Mouse (Mus musculus) hindbrain, embryonic 11.5 days (tissue): Measurements from ENCODE around the gene Rara. TPM values are rescaled to one million over a fixed set of nuclear protein-coding genes. Genes with fewer than 3 reads are reported as not detected.

Experiments used
- ATAC-seq: fragments of 200-750 bp; cut with Nextera tagmentation; 2 replicates; pipeline ENCODE4 v1.8.0; 2017; ENCODE audit warnings: mild to moderate bottlenecking, moderate TSS enrichment, moderate library complexity; ENCODE audit not compliant: low FRiP score
- DNase-seq: peaks from one replicate; pipeline ENCODE4 v3.0.0-alpha.2; 2015; ENCODE audit warnings: low spot score
- H3K27ac ChIP-seq: fragments of 300-500 bp; sonication (generic); 2 replicates; pipeline ENCODE4 v1.5.1; 2014; ENCODE audit warnings: mild to moderate bottlenecking, low read depth, low read length
- H3K27me3 ChIP-seq: fragments of 300-500 bp; sonication (generic); 2 replicates; pipeline ENCODE4 v1.6.1; 2014; ENCODE audit warnings: mild to moderate bottlenecking, low read length, moderate library complexity, mixed read lengths; ENCODE audit not compliant: control insufficient read depth, insufficient read depth
- H3K36me3 ChIP-seq: fragments of 300-500 bp; sonication (generic); 2 replicates; pipeline ENCODE4 v1.6.1; 2014; ENCODE audit warnings: mild to moderate bottlenecking, low read length, moderate library complexity, mixed read lengths; ENCODE audit not compliant: control insufficient read depth, insufficient read depth
- H3K4me1 ChIP-seq: fragments of 300-500 bp; sonication (generic); replicated peaks from 2 replicates; pipeline ENCODE4 v1.6.1; 2014; ENCODE audit warnings: low read length, mixed read lengths; ENCODE audit not compliant: control insufficient read depth, insufficient read depth
- H3K4me2 ChIP-seq: fragments of 300-500 bp; sonication (generic); replicated peaks from 2 replicates; pipeline ENCODE4 v1.6.1; 2014; ENCODE audit warnings: mild to moderate bottlenecking, low read depth, low read length
- H3K4me3 ChIP-seq: fragments of 300-500 bp; sonication (generic); 2 replicates; pipeline ENCODE4 v1.5.1; 2014; ENCODE audit warnings: low read depth, low read length
- H3K9ac ChIP-seq: fragments of 300-500 bp; sonication (generic); 2 replicates; pipeline ENCODE4 v1.6.1; 2014; ENCODE audit warnings: low read depth, low read length
- H3K9me3 ChIP-seq: fragments of 300-500 bp; sonication (generic); 2 replicates; pipeline ENCODE4 v1.6.1; 2016; ENCODE audit warnings: low read length; ENCODE audit not compliant: control insufficient read depth
- WGBS: fragments of 180-500 bp; shearing (Covaris S2); extraction: QIAGEN DNeasy Blood & Tissue Kit; methylation state at CpG from one replicate; pipeline ENCODE4 v1.1.7; 2014; 5-methylcytosine and 5-hydroxymethylcytosine counted together
- polyA plus RNA-seq: library from polyadenylated mRNA; unstranded; fragments of >200 nt; fragmentation: Nextera tagmentation; extraction: Ambion mirVana; gene quantifications from 2 replicates; pipeline ENCODE4 v1.2.1, GENCODE M21; 2014

Gene Rara
- polyA plus RNA-seq, 1 experiment from 2014 or later = 51.2 TPM

- Histone ChIP-seq H3K4me2 (0 out of 2 replicates have a peak overlapping the region, but pooled peaks have one; percentile 21), H3K9me3 (no peaks in the 10 kb centered on the region), H3K4me3 (no peak overlapping the region), H3K36me3 (no peaks in the 10 kb centered on the region), H3K27ac (peak overlapping the region; percentile 66), H3K9ac (peak overlapping the region; percentile 23; the same call in 1 of the 2 replicates), H3K27me3 (no peaks in the 10 kb centered on the region), H3K4me1 (peaks cover 32% of the 10 kb centered on the region)
- DNase-seq = peak; percentile 50
- WGBS = 6% methylated on average over 10 of the region's 10 CpGs
- ATAC-seq = peak; percentile 16; the same call in 1 of the 2 replicates
These were observed 2.3 kb upstream of the Rara start for GRCm38 (mm10) chr11:98925265-98925721.

- Histone ChIP-seq H3K4me3 (no peak overlapping the region), H3K27me3 (no peaks in the 10 kb centered on the region), H3K9me3 (no peaks in the 10 kb centered on the region), H3K4me1 (peaks cover 32% of the 10 kb centered on the region), H3K36me3 (no peaks in the 10 kb centered on the region), H3K27ac (peak overlapping the region; percentile 66), H3K9ac (peak overlapping the region; percentile 23; the same call in 1 of the 2 replicates), H3K4me2 (no peak overlapping the region; the same call in 1 of the 2 replicates)
- WGBS = 2% methylated on average over 12 of the region's 12 CpGs
- ATAC-seq (peak; percentile 45; the same call in 1 of the 2 replicates), DNase-seq (peak; percentile 82)
These were observed 1.7 kb upstream of the Rara start for GRCm38 (mm10) chr11:98925868-98926311.

DNA sequence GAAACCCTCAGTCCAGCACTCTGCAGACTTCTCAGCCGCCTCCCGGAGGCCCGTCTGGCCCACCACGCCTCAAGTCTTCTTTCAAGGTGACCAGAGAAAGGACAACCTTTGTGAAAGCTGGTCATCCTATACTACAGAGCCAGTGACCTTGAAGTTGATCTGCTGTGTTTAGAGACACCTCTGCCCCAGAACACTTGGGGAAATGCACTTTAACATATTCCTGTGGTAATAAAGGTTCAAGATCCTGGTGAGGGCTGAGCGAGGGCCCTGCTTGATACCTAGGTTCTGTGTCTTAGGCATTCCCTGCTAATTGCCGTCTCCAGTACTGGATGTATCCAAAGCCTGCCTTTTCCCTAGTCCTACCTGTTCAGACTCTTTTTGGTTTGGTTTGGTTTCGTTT lies 1.1 kb upstream of the Rara start:
- Histone ChIP-seq H3K9me3 (no peaks in the 10 kb centered on the region), H3K27me3 (no peaks in the 10 kb centered on the region), H3K4me1 (peaks cover 32% of the 10 kb centered on the region), H3K9ac (no peak overlapping the region), H3K4me3 (no peak overlapping the region), H3K27ac (peak overlapping the region; percentile 66; the same call in 1 of the 2 replicates), H3K36me3 (no peaks in the 10 kb centered on the region), H3K4me2 (no peak overlapping the region)
- DNase-seq (no peak), ATAC-seq (no peak)
- 46% methylated on average over 7 of the region's 7 CpGs for WGBS

DNA sequence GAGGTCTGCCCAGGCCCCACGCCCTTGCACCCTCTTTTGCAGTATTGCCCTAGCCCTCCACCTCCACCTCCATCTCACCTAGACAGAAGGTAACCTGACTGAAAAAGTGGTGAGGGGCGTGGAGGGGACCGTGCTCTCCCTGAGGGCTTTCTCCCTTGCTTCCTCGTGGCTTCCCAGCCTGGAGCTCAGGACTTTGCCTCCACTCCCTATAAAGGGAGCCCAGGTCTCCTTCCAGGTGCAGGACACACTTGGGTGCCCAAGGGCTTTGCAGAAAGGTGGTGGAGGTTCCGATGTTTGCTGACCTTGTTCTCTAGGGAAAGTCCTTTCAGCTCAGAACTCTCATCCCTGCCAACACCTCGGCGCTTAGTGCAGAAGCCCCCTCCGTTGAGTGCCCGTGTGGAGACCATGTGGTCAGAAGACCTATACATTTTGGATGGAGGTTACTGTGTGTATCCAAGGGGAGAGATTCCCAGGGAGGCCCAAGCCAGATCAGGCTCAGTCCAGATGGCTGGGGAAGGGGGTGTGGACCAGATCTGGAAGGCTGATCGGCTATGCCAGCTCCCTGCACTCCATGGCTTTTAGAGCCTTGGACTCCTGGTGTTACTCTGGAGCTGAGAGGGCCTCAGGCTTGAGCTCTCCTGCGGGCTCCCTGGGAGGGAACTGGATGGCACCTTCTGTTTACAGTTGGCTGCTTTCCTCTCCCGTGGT lies 722 bp downstream of the Rara start:
- no peaks in the 10 kb centered on the region for H3K27me3 ChIP-seq
- WGBS = 8% methylated on average over 12 of the region's 12 CpGs
- H3K4me1 ChIP-seq = peaks cover 46% of the 10 kb centered on the region
- DNase-seq (no peak), ATAC-seq (no peak)
- H3K36me3 ChIP-seq = no peaks in the 10 kb centered on the region
- peak overlapping the region; percentile 82 for H3K9ac ChIP-seq
- peak overlapping the region; percentile 82 for H3K4me2 ChIP-seq
- H3K9me3 ChIP-seq = no peaks in the 10 kb centered on the region
- peak overlapping the region; percentile 39; the same call in 1 of the 2 replicates for H3K27ac ChIP-seq
- H3K4me3 ChIP-seq = peak overlapping the region; percentile 53

DNA sequence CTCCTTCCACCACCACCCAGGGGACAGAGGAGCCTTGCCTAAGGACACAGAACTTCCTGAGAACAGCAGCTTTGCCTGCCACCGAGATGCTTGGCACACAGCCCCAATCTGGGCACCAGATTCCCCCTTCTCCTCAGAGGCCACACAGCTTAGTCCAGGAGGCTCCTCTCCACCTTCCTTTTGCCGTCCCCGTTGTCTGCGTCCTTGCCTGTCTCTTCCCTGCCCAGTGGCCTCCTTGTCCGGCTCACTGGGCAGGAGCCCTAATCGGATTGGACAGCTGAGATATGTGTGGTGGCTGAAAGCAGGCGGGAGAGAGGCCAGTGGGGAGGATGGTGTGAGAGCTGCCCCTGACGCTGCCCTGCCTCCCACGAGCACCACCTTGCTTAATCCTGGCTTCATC lies 1.9 kb downstream of the Rara start:
- no peaks in the 10 kb centered on the region for H3K9me3 ChIP-seq
- peaks cover 49% of the 10 kb centered on the region for H3K4me1 ChIP-seq
- ATAC-seq (no peak), DNase-seq (peak; percentile 48)
- 7% methylated on average over 9 of the region's 9 CpGs for WGBS
- H3K9ac ChIP-seq = peak overlapping the region; percentile 17; the same call in 1 of the 2 replicates
- H3K36me3 ChIP-seq = no peaks in the 10 kb centered on the region
- no peak overlapping the region for H3K4me3 ChIP-seq
- H3K27ac ChIP-seq = peak overlapping the region; percentile 52; the same call in 1 of the 2 replicates
- H3K27me3 ChIP-seq = no peaks in the 10 kb centered on the region
- peak overlapping the region; percentile 82 for H3K4me2 ChIP-seq

DNA sequence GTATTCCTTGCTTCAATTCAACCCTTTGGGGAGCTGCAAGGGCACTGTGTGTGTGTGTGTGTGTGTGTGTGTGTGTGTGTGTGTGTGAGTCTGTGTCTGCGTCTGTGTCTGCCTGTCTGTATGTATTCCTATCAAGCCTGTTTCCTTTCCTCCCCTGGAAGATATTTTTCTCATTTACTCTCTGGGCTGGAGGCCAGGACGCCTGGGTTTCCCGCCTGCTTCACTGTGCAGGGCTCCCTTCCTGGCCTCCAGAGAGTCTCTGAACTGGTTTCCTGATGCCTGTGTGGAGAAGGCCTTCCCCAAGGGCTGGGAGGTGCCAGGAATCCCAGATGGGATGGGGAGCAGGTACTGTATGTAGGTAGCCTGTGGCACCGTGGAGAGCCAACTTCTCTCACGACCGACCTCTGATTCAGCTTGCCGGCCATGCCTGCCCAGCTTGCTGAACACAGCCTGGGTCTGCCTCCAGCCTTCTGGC lies 2.5 kb downstream of the Rara start:
- Histone ChIP-seq H3K36me3 (no peaks in the 10 kb centered on the region), H3K4me2 (peak overlapping the region; percentile 82; the same call in 1 of the 2 replicates), H3K9me3 (no peaks in the 10 kb centered on the region), H3K9ac (no peak overlapping the region; the same call in 1 of the 2 replicates), H3K27ac (0 out of 2 replicates have a peak overlapping the region, but pooled peaks have one; percentile 52), H3K4me3 (no peak overlapping the region), H3K4me1 (peaks cover 46% of the 10 kb centered on the region), H3K27me3 (no peaks in the 10 kb centered on the region)
- ATAC-seq (no peak), DNase-seq (no peak)
- 58% methylated on average over 7 of the region's 7 CpGs for WGBS

DNA sequence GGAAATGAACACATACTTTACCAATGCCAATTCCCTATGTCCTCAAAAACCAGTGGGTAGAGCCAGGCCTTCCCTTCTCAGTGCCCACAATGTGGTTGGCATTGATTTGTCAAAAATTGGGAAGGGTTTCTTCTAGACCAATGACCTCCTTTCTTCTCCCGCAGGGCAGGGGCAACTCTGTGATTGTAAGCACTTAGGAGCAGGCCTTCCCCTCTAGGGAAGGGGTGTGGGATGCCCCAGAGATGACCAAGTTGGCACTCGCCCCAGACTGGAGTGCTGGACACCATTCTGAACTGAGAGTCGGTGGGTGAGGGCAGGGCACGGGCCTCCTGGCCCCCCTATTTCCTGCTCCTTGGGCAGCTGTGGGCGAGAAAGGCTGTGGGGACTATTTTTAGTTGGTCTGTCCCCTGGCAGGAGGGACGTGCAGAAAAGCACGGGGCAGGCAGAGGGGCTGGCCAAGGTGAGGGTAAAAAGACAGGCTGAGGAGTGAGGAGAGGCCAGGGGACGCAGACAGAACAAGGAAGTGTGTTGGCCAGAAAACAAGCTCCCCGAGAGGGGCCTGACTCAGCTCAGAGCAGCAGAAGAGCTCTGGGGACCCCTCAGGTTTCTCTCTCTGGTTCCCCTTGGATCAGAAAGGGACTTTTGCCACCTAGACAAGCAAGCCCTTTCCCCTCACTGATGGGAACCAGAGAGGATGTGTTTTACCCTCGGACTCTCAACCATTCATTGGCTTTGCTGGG lies 3.3 kb downstream of the Rara start:
- Histone ChIP-seq H3K36me3 (no peaks in the 10 kb centered on the region), H3K4me1 (peaks cover 40% of the 10 kb centered on the region), H3K9ac (no peak overlapping the region), H3K4me3 (no peak overlapping the region), H3K4me2 (0 out of 2 replicates have a peak overlapping the region, but pooled peaks have one; percentile 0), H3K27me3 (no peaks in the 10 kb centered on the region; the same call in 1 of the 2 replicates), H3K9me3 (no peaks in the 10 kb centered on the region), H3K27ac (0 out of 2 replicates have a peak overlapping the region, but pooled peaks have one; percentile 54)
- ATAC-seq (no peak), DNase-seq (no peak)
- 49% methylated on average over 10 of the region's 10 CpGs for WGBS

DNA sequence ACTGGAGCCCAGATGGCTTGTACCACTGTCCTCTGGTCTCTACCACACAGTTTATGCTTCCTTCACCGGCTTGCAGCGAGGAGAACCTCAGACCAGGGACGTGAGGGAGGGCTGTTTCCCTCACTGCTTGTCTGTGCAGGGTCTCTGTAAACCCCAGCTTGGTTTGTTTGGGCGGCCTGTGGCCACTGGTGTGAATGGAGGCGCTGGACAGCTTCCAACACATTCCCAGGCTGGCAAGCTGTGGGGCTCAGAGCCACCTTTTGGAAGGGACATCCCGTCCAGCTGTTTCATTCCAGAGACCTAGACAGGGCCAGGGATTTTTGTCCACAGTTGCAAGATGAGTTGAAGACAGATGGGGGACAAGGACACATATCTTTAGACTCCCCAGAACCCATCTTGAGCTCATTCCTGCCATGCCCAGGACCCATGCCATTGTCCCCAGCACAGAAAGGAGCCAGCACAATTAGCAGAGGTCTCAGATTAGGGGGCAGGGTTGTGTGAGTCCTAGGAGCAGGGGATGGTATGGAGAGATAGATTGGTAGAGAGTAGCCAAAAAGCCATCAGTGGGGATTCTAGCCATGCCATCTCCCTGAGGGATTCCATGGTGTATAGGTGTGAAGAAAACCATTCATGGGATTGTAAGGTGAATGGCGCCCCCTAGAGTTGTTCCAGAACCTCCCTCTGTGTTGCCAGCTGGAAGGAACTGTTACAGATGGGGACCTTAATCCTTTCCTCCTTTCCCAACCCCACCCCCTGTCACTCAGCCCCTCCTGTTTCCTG lies 4.1 kb downstream of the Rara start:
- Histone ChIP-seq H3K27ac (peak overlapping the region; percentile 54), H3K9ac (no peak overlapping the region), H3K9me3 (no peaks in the 10 kb centered on the region), H3K4me1 (peaks cover 40% of the 10 kb centered on the region), H3K27me3 (no peaks in the 10 kb centered on the region; the same call in 1 of the 2 replicates), H3K4me2 (no peak overlapping the region), H3K4me3 (no peak overlapping the region), H3K36me3 (no peaks in the 10 kb centered on the region)
- DNase-seq (no peak), ATAC-seq (no peak)
- WGBS = 32% methylated on average over 7 of the region's 7 CpGs
